Mouse (Mus musculus) embryonic fibroblast, embryonic 13.5 days (primary cell): ENCODE measurements around the gene Ric3.

Source experiments
- CTCF ChIP-seq: IDR thresholded peaks from 2 replicates; pipeline ENCODE4 v1.5.1; 2011; ENCODE audit warnings: mild to moderate bottlenecking, control low read depth, low read length, moderate library complexity, borderline replicate concordance; ENCODE audit not compliant: insufficient read depth
- POLR2A ChIP-seq: IDR thresholded peaks from 2 replicates; pipeline ENCODE4 v1.6.1; 2011; ENCODE audit warnings: low read depth, mild to moderate bottlenecking, control low read depth, low read length, moderate library complexity

GRCm38 (mm10) chr7:109082269-109083112, 640 bp downstream of the Ric3 start:
- TF ChIP-seq CTCF: no peak
- no peak for TF ChIP-seq POLR2A
